Mouse (Mus musculus): ENCODE results near the gene Oxgr1. TPM values are rescaled to one million over a fixed set of nuclear protein-coding genes. Genes with fewer than 3 reads are reported as not detected.

Oxgr1 gene
- not detected in 2 replicates for polyA plus RNA-seq (2011; ENCODE audit: insufficient read depth, insufficient read length, low read depth, missing spikeins)

DNA sequence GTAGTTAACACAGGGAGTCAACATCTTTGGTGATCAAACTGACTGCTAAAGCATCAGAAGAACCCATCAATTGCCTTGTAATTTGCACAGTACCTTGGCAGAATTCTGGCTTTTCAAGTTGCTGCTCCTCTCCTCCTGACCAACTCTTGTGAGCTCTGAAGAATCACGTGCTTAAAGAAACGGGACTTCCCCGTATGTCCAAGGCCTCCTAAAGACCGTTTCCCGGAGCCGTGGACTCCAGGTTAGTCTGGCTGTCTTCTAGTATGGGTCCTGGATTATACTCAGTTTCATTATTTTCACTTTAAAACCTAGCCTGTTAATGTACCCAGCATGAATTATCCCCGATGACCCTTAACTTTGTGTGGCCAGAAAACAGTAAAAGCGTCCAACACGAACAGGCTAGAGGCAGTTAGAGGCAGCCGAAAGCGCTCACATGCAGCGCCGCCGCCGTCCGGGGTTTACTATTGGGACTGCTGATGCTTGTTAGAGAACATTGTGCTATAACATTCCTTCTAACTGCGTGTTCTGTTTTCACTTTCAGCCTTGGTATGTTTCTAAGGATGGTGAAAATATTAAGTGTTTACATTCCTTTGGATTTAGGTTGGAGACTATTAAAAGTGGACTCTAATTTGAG, at the start of gene Oxgr1:
TSS of gene Oxgr1 (minus strand) at position 249 of the 634 bp plus-strand sequence.
- no peak within 1 kb of the TSS for H3K4me3 ChIP-seq (ENCODE audit: low read depth, low read length)
- no peaks in the 10 kb centered on the region for H3K36me3 ChIP-seq (ENCODE audit: control insufficient read depth, insufficient read depth, low read length, poor library complexity, severe bottlenecking)
- no peak within 1 kb of the TSS for H3K27ac ChIP-seq (ENCODE audit: insufficient read depth, low read length)
- H3K9ac ChIP-seq (ENCODE audit: low read depth, poor library complexity, severe bottlenecking) = no peak within 1 kb of the TSS
- no peaks in the 10 kb centered on the region for H3K27me3 ChIP-seq (ENCODE audit: control insufficient read depth, insufficient read depth, low read length, poor library complexity, severe bottlenecking)
- TF ChIP-seq EP300 (IDR thresholded peaks at IDR 0.05; ENCODE audit: insufficient read depth, low read depth, low read length) (no peak), POLR2A (IDR thresholded peaks at IDR 0.05; ENCODE audit: insufficient read depth, low read length) (no peak), CTCF (IDR thresholded peaks at IDR 0.05; ENCODE audit: low read depth, low read length) (no peak)
- H3K4me1 ChIP-seq (ENCODE audit: control insufficient read depth, insufficient read depth, low read length) = no peaks in the 10 kb centered on the region
- no peaks in the 10 kb centered on the region for H3K9me3 ChIP-seq (replicated peaks; ENCODE audit: control insufficient read depth, insufficient read depth, low read length, poor library complexity, severe bottlenecking)

DNA sequence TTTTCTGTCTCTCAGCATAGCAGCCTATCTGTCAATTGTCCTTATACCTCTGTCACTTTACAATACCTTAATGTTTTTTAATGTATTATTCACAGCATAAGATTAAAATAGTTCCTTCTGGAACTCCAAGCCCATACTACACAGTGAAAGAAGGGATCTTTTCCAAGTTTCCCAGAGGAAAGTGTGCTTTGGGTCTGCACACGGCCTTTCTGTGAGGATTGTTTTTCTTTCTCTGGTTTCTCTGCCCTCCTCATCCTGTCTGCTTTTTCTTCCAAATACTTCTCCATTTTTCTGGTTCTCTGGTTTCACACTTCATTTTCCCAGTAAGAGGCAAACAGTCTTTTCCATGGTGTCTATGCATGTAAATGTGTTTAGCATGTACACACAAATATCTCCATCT, 48.2 kb upstream of the Oxgr1 start:
- no peaks in the 10 kb centered on the region for H3K36me3 ChIP-seq (ENCODE audit: control insufficient read depth, insufficient read depth, low read length, poor library complexity, severe bottlenecking)
- TF ChIP-seq CTCF (IDR thresholded peaks at IDR 0.05; ENCODE audit: low read depth, low read length) (no peak), EP300 (IDR thresholded peaks at IDR 0.05; ENCODE audit: insufficient read depth, low read depth, low read length) (no peak), POLR2A (IDR thresholded peaks at IDR 0.05; ENCODE audit: insufficient read depth, low read length) (no peak)
- no peaks in the 10 kb centered on the region for H3K4me1 ChIP-seq (ENCODE audit: control insufficient read depth, insufficient read depth, low read length)
- H3K27me3 ChIP-seq (ENCODE audit: control insufficient read depth, insufficient read depth, low read length, poor library complexity, severe bottlenecking) = no peaks in the 10 kb centered on the region
- no peaks in the 10 kb centered on the region for H3K9me3 ChIP-seq (replicated peaks; ENCODE audit: control insufficient read depth, insufficient read depth, low read length, poor library complexity, severe bottlenecking)
- no peak overlapping the region for H3K4me3 ChIP-seq (ENCODE audit: low read depth, low read length)
- no peak overlapping the region for H3K9ac ChIP-seq (ENCODE audit: low read depth, poor library complexity, severe bottlenecking)
- H3K27ac ChIP-seq (ENCODE audit: insufficient read depth, low read length) = no peak overlapping the region

DNA sequence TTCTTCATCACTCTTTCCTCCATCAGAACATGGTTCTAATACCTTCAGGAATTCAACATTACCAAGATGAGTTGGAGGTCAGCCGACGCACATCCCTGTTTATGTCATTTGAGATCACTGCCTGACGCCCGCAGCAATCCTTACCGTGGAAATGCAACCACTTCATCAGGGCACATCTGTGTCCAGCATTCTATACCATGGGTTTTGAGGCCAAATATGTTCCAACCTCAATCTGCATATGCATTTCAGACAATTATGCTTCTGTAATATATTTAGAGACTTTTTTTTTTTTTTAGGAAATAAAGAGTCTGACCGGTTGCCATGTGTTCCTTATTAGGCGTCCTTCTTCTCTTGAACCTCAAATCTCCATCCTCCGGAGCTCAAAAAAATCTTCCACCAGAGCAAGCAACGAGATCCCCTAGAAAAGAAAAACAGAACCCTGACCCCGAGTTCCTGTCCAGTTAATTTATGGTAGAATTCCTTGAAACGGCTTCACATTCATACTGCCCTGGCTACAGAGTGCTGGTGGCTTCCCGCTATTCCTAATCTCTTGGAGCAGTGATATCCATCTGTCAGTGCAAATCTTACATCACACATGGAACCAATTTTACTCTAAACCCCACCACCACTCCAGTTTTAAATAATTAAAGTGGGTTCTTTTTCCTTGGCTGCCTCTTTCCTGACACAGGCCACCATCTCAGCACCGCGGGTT, 47.6 kb upstream of the Oxgr1 start:
- no peak overlapping the region for H3K9ac ChIP-seq (ENCODE audit: low read depth, poor library complexity, severe bottlenecking)
- no peaks in the 10 kb centered on the region for H3K9me3 ChIP-seq (replicated peaks; ENCODE audit: control insufficient read depth, insufficient read depth, low read length, poor library complexity, severe bottlenecking)
- H3K27ac ChIP-seq (ENCODE audit: insufficient read depth, low read length) = no peak overlapping the region
- H3K27me3 ChIP-seq (ENCODE audit: control insufficient read depth, insufficient read depth, low read length, poor library complexity, severe bottlenecking) = no peaks in the 10 kb centered on the region
- TF ChIP-seq EP300 (IDR thresholded peaks at IDR 0.05; ENCODE audit: insufficient read depth, low read depth, low read length) = no peak
- H3K4me1 ChIP-seq (ENCODE audit: control insufficient read depth, insufficient read depth, low read length) = no peaks in the 10 kb centered on the region
- no peaks in the 10 kb centered on the region for H3K36me3 ChIP-seq (ENCODE audit: control insufficient read depth, insufficient read depth, low read length, poor library complexity, severe bottlenecking)
- no peak overlapping the region for H3K4me3 ChIP-seq (ENCODE audit: low read depth, low read length)

DNA sequence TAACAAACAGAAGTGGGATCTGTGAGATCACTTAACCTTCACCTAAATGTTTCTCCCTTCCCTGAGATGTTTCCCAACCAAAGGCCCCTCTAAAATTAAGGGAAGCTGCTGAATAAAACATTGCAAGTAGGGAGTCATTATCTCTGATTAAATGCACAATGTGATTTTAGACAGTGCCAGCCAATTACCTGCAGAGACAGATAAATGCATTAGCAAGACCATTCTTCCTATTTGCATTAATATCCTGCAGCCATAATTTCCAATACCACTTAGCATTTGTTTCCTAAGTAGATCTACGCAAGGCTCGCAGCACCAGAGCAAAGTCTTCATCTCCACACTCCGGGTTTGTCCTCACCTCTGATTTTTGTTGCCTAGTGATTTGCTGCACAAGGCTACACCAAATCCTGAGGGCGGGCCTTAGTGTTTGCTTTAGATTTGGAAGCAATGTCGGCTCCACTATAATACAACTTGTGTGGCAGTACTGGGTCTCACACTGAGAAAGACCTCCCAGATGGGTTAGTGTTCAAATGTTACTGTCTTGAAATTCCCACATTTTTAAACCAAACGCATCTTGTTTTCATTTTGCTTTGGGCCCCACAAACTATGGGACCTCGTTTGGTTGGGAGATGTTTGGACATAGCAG, 46.9 kb upstream of the Oxgr1 start:
- H3K4me1 ChIP-seq (ENCODE audit: control insufficient read depth, insufficient read depth, low read length) = no peaks in the 10 kb centered on the region
- no peaks in the 10 kb centered on the region for H3K9me3 ChIP-seq (replicated peaks; ENCODE audit: control insufficient read depth, insufficient read depth, low read length, poor library complexity, severe bottlenecking)
- no peak overlapping the region for H3K27ac ChIP-seq (ENCODE audit: insufficient read depth, low read length)
- no peak overlapping the region for H3K4me3 ChIP-seq (ENCODE audit: low read depth, low read length)
- no peak for TF ChIP-seq EP300 (IDR thresholded peaks at IDR 0.05; ENCODE audit: insufficient read depth, low read depth, low read length)
- no peak for TF ChIP-seq CTCF (IDR thresholded peaks at IDR 0.05; ENCODE audit: low read depth, low read length)
- no peak for TF ChIP-seq POLR2A (IDR thresholded peaks at IDR 0.05; ENCODE audit: insufficient read depth, low read length)
- H3K36me3 ChIP-seq (ENCODE audit: control insufficient read depth, insufficient read depth, low read length, poor library complexity, severe bottlenecking) = no peaks in the 10 kb centered on the region
- H3K9ac ChIP-seq (ENCODE audit: low read depth, poor library complexity, severe bottlenecking) = no peak overlapping the region
- H3K27me3 ChIP-seq (ENCODE audit: control insufficient read depth, insufficient read depth, low read length, poor library complexity, severe bottlenecking) = no peaks in the 10 kb centered on the region

- TF ChIP-seq EP300 (IDR thresholded peaks at IDR 0.05; ENCODE audit: insufficient read depth, low read depth, low read length) (no peak), CTCF (IDR thresholded peaks at IDR 0.05; ENCODE audit: low read depth, low read length) (no peak), POLR2A (IDR thresholded peaks at IDR 0.05; ENCODE audit: insufficient read depth, low read length) (no peak)
- no peaks in the 10 kb centered on the region for H3K27me3 ChIP-seq (ENCODE audit: control insufficient read depth, insufficient read depth, low read length, poor library complexity, severe bottlenecking)
- no peak overlapping the region for H3K27ac ChIP-seq (ENCODE audit: insufficient read depth, low read length)
- no peaks in the 10 kb centered on the region for H3K4me1 ChIP-seq (ENCODE audit: control insufficient read depth, insufficient read depth, low read length)
- H3K4me3 ChIP-seq (ENCODE audit: low read depth, low read length) = no peak overlapping the region
- H3K9me3 ChIP-seq (replicated peaks; ENCODE audit: control insufficient read depth, insufficient read depth, low read length, poor library complexity, severe bottlenecking) = no peaks in the 10 kb centered on the region; the same call in 1 of the 2 replicates
- H3K9ac ChIP-seq (ENCODE audit: low read depth, poor library complexity, severe bottlenecking) = no peak overlapping the region
- no peaks in the 10 kb centered on the region for H3K36me3 ChIP-seq (ENCODE audit: control insufficient read depth, insufficient read depth, low read length, poor library complexity, severe bottlenecking)
These were observed 41.9 kb upstream of the Oxgr1 start for GRCm38 (mm10) chr14:120084084-120084667.
